ENCODE assay signal across 23 mouse cellular contexts in the genomic region with DNA sequence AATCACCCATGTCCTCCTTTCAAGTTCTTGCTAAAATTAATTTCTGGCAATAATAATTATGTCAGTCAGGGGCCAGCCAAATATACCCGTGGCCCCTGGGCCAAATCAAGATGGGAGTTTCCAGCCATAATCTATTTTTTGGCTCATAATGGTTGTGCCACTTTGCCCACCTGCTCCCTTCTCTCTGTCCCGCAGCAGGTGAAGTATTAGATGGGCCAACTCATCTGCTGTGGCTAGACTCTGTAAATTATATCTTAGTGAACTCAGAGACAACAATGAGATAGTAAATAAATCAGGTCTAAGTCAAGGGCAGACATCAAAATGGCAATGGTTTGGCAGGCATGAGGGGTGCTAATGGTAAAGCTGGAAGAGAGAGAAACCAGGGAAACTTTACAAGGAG. TPM values are rescaled to one million over a fixed set of nuclear protein-coding genes. Genes with fewer than 3 reads are reported as not detected.
DNase-seq lines count a peak whose midpoint lies in the region; ATAC-seq lines count a peak whose summit lies in the region.
"Had no signal": no experiment of that assay in that cellular context is flagged by ENCODE, and none has a peak within 500 bp of the region (broad histone marks: within the 10 kb centered on the region; RNA-seq: fewer than 3 reads in every experiment).

No protein-coding gene starts in this region.

- no peaks in the 10 kb centered on the region for H3K36me3 ChIP-seq in heart, embryonic 10.5 days
- no peaks in the 10 kb centered on the region for H3K36me3 ChIP-seq in hindbrain, embryonic 11.5 days (ENCODE audit: control insufficient read depth, insufficient read depth, low read length)
- H3K36me3 ChIP-seq: embryonic facial prominence, embryonic 10.5 days; embryonic facial prominence, embryonic 12.5 days; forebrain, embryonic 15.5 days; G1E had no signal

- ATAC-seq in hindbrain, embryonic 11.5 days (ENCODE audit: low FRiP score) = no peak
- ATAC-seq: activated CD4-positive, CD25-positive, alpha-beta regulatory T cell, adult 4 months; CD4-positive, CD25-positive, alpha-beta regulatory T cell, adult 4 months; forebrain, embryonic 13.5 days; forebrain, embryonic 15.5 days; forebrain, postnatal 0 days; Patski had no signal

- peaks cover 11% of the 10 kb centered on the region for H3K4me1 ChIP-seq in heart, embryonic 10.5 days
- H3K4me1 ChIP-seq in brown adipose tissue, adult 24 weeks (ENCODE audit: control insufficient read depth, insufficient read depth, insufficient read length, low read length) = no peaks in the 10 kb centered on the region
- H3K4me1 ChIP-seq in hindbrain, embryonic 11.5 days (replicated peaks; ENCODE audit: control insufficient read depth, insufficient read depth, low read length) = no peaks in the 10 kb centered on the region
- H3K4me1 ChIP-seq: embryonic facial prominence, embryonic 12.5 days; forebrain, embryonic 13.5 days; forebrain, embryonic 15.5 days had no signal

- no peak overlapping the region for H3K27ac ChIP-seq in heart, embryonic 10.5 days
- H3K27ac ChIP-seq in brown adipose tissue, adult 24 weeks (replicated peaks; ENCODE audit: low read depth, low read length) = peak overlapping the region; percentile 60
- no peak overlapping the region for H3K27ac ChIP-seq in hindbrain, embryonic 11.5 days (ENCODE audit: low read depth, low read length)
- H3K27ac ChIP-seq: embryonic facial prominence, embryonic 10.5 days; embryonic facial prominence, embryonic 12.5 days; forebrain, embryonic 13.5 days; forebrain, embryonic 15.5 days had no signal

- no peak overlapping the region for H3K9ac ChIP-seq in hindbrain, embryonic 11.5 days (ENCODE audit: low read depth, low read length)
- H3K9ac ChIP-seq: embryonic facial prominence, embryonic 12.5 days; forebrain, embryonic 13.5 days; forebrain, embryonic 15.5 days; forebrain, postnatal 0 days had no signal

- DNase-seq in heart, embryonic 10.5 days (ENCODE audit: low spot score) = peak; percentile 35
- DNase-seq in heart, postnatal 36 days = no peak
- DNase-seq in urinary bladder, postnatal 25 days (ENCODE audit: low spot score) = no peak
- DNase-seq in hindbrain, embryonic 11.5 days (ENCODE audit: low spot score) = no peak
- DNase-seq: adrenal gland, adult 8-10 months; adrenal gland, postnatal 14 days; adrenal gland, postnatal 36 days; B cell, adult 2 months; cerebellum, adult 11-12 months; cerebellum, adult 9-10 months; cerebellum, postnatal 10 days; cerebellum, postnatal 25 days; forebrain, postnatal 0 days had no signal

- intact Hi-C loops in heart, postnatal 36 days (cut with DNase I) = no loop called here

- 93% methylated on average over 2 of the region's 2 CpGs for WGBS in heart, embryonic 10.5 days
- WGBS in hindbrain, embryonic 11.5 days = 90% methylated on average over 2 of the region's 2 CpGs

- H3K4me2 ChIP-seq in hindbrain, embryonic 11.5 days (replicated peaks; ENCODE audit: low read depth, low read length) = no peak overlapping the region
- H3K4me2 ChIP-seq: embryonic facial prominence, embryonic 12.5 days; forebrain, embryonic 13.5 days; forebrain, embryonic 15.5 days had no signal

- H3K4me3 ChIP-seq in heart, embryonic 10.5 days = no peak overlapping the region
- no peak overlapping the region for H3K4me3 ChIP-seq in brown adipose tissue, adult 24 weeks (ENCODE audit: insufficient read depth, low read depth, low read length)
- H3K4me3 ChIP-seq in hindbrain, embryonic 11.5 days (ENCODE audit: low read depth, low read length) = no peak overlapping the region
- H3K4me3 ChIP-seq: embryonic facial prominence, embryonic 10.5 days; embryonic facial prominence, embryonic 12.5 days; forebrain, embryonic 13.5 days; forebrain, embryonic 15.5 days had no signal

- no peaks in the 10 kb centered on the region for H3K27me3 ChIP-seq in heart, embryonic 10.5 days (ENCODE audit: insufficient read depth, poor library complexity, severe bottlenecking)
- H3K27me3 ChIP-seq in hindbrain, embryonic 11.5 days (ENCODE audit: control insufficient read depth, insufficient read depth, low read length) = no peaks in the 10 kb centered on the region
- H3K27me3 ChIP-seq: CH12.LX; embryonic facial prominence, embryonic 12.5 days; forebrain, embryonic 13.5 days; forebrain, embryonic 15.5 days; Patski had no signal

- no peaks in the 10 kb centered on the region for H3K9me3 ChIP-seq in heart, embryonic 10.5 days
- H3K9me3 ChIP-seq in hindbrain, embryonic 11.5 days (ENCODE audit: control insufficient read depth, low read length) = no peaks in the 10 kb centered on the region
- H3K9me3 ChIP-seq: embryonic facial prominence, embryonic 10.5 days; embryonic facial prominence, embryonic 12.5 days; forebrain, embryonic 13.5 days; forebrain, embryonic 15.5 days had no signal

RNA-seq across cellular contexts. Expression of gene Dusp10, which starts 4.5 kb away (rescaled TPM):
- 8.5 and 12.3 TPM in 2 replicates for polyA plus RNA-seq in heart, embryonic 10.5 days (2016; fragmentation: Nextera tagmentation; extraction: Ambion mirVana)
- 1 to 10 TPM; 4.6 to 9.2 TPM for total RNA-seq in heart, postnatal 36 days (2021)
- polyA plus RNA-seq in brown adipose tissue, adult 24 weeks (2012; ENCODE audit: insufficient read depth, insufficient read length, missing spikeins) = 26.4 and 30.0 TPM in 2 replicates
- polyA plus RNA-seq in hindbrain, embryonic 11.5 days (2014; fragmentation: Nextera tagmentation; extraction: Ambion mirVana) = 6.5 and 7.2 TPM in 2 replicates
- polyA plus RNA-seq: G1E had no signal

RNA-seq across cellular contexts. Expression of gene 1700056E22Rik, which starts 16.5 kb away (rescaled TPM):
- 1.1 and 1.3 TPM in 2 replicates for polyA plus RNA-seq in heart, embryonic 10.5 days (2016; fragmentation: Nextera tagmentation; extraction: Ambion mirVana)
- total RNA-seq in heart, postnatal 36 days (2021) = 1 to 10 TPM; 1.0 to 1.2 TPM
- 3.9 and 4.6 TPM in 2 replicates for polyA plus RNA-seq in brown adipose tissue, adult 24 weeks (2012; ENCODE audit: insufficient read depth, insufficient read length, missing spikeins)
- polyA plus RNA-seq in hindbrain, embryonic 11.5 days (2014; fragmentation: Nextera tagmentation; extraction: Ambion mirVana) = 1.9 and 2.2 TPM in 2 replicates
- total RNA-seq: forebrain, postnatal 0 days; G1E had no signal
- polyA plus RNA-seq: G1E had no signal
